Mouse (Mus musculus) gastrocnemius, adult 18-20 months (tissue): ENCODE measurements at regions not wholly inside any gene's neighbourhood (a gene's known extent, or its start where the extent isn't known, plus 50 kb on each side); places are given as distances from the start of the nearest gene placed in this dataset.
"Not testable (repeated sequence)": the region's sequence is repeated elsewhere in the genome, so short reads cannot be mapped to it uniquely, and the experiment has no call there.

Source experiments
- DNase-seq: peaks from one replicate; pipeline ENCODE4 v3.0.0; 2021; ENCODE audit warnings: low spot score

- peak; percentile 52 for DNase-seq
Observed at GRCm38 (mm10) chr9:51660908-51661874, 103.9 kb upstream of the Arhgap20 start.

- peak; percentile 60 for DNase-seq
Observed at GRCm38 (mm10) chr9:51661911-51662310, 103.2 kb upstream of the Arhgap20 start.

- no peak for DNase-seq
Observed at GRCm38 (mm10) chr9:51664353-51664752, 100.8 kb upstream of the Arhgap20 start.

- no peak for DNase-seq
Observed at GRCm38 (mm10) chr9:51664876-51665275, 100.3 kb upstream of the Arhgap20 start.

- DNase-seq, result not testable (repeated sequence)
Observed at GRCm38 (mm10) chr9:51668976-51669375, 96.2 kb upstream of the Arhgap20 start.

GRCm38 (mm10) chr9:51670531-51670930 is 94.6 kb upstream of the Arhgap20 start:
- no peak for DNase-seq

- DNase-seq, result no peak
Observed at GRCm38 (mm10) chr9:51686536-51686935, 78.6 kb upstream of the Arhgap20 start.

- no peak for DNase-seq
Observed at GRCm38 (mm10) chr9:51714326-51714725, 50.8 kb upstream of the Arhgap20 start.
